Mouse (Mus musculus): ENCODE data around the gene Tinag. TPM values are rescaled to one million over a fixed set of nuclear protein-coding genes. Genes with fewer than 3 reads are reported as not detected.
"Not testable (repeated sequence)": the region's sequence is repeated elsewhere in the genome, so short reads cannot be mapped to it uniquely, and the experiment has no call there.

Gene Tinag
- polyA plus RNA-seq (2014; fragmentation: Nextera tagmentation; extraction: Ambion mirVana), result not detected in 2 replicates

GRCm38 (mm10) chr9:77045585-77045984 lies at the start of gene Tinag:
Tinag (minus strand) TSS chr9:77045794.
- Histone ChIP-seq H3K27me3 (ENCODE audit: control insufficient read depth, insufficient read depth, low read length) (no peaks in the 10 kb centered on the region), H3K9ac (replicated peaks; ENCODE audit: low read depth, low read length) (no peak within 1 kb of the TSS), H3K4me2 (ENCODE audit: low read depth, low read length) (no peak within 1 kb of the TSS), H3K4me1 (ENCODE audit: control insufficient read depth, insufficient read depth, low read length) (no peaks in the 10 kb centered on the region), H3K36me3 (ENCODE audit: control insufficient read depth, insufficient read depth, low read length) (no peaks in the 10 kb centered on the region), H3K9me3 (ENCODE audit: control insufficient read depth, low read length) (no peaks in the 10 kb centered on the region), H3K27ac (ENCODE audit: low read depth, low read length) (no peak within 1 kb of the TSS), H3K4me3 (ENCODE audit: low read depth, low read length) (no peak within 1 kb of the TSS)
- ATAC-seq (ENCODE audit: low read depth), result no peak
- 76% methylated on average over 2 of the region's 2 CpGs for WGBS

GRCm38 (mm10) chr9:77083221-77083620 lies 37.6 kb upstream of the Tinag start:
- H3K9ac ChIP-seq (replicated peaks; ENCODE audit: low read depth, low read length); H3K4me2 ChIP-seq (ENCODE audit: low read depth, low read length); H3K9me3 ChIP-seq (ENCODE audit: control insufficient read depth, low read length); H3K4me3 ChIP-seq (ENCODE audit: low read depth, low read length); H3K36me3 ChIP-seq (ENCODE audit: control insufficient read depth, insufficient read depth, low read length); H3K27me3 ChIP-seq (ENCODE audit: control insufficient read depth, insufficient read depth, low read length); ATAC-seq (ENCODE audit: low read depth); H3K4me1 ChIP-seq (ENCODE audit: control insufficient read depth, insufficient read depth, low read length); H3K27ac ChIP-seq (ENCODE audit: low read depth, low read length): not testable (repeated sequence)
- 90% methylated on average over 1 of the region's 1 CpGs for WGBS

- ATAC-seq (ENCODE audit: low read depth), result no peak
- 83% methylated on average over 2 of the region's 2 CpGs for WGBS
Measured at GRCm38 (mm10) chr9:77071676-77072075, 26.1 kb upstream of the Tinag start.

GRCm38 (mm10) chr9:77056611-77057010 lies 11.0 kb upstream of the Tinag start:
- no peaks in the 10 kb centered on the region for H3K36me3 ChIP-seq (ENCODE audit: control insufficient read depth, insufficient read depth, low read length)
- no peak overlapping the region for H3K4me2 ChIP-seq (ENCODE audit: low read depth, low read length)
- no peaks in the 10 kb centered on the region for H3K9me3 ChIP-seq (ENCODE audit: control insufficient read depth, low read length)
- H3K4me3 ChIP-seq (ENCODE audit: low read depth, low read length), result no peak overlapping the region
- H3K27me3 ChIP-seq (ENCODE audit: control insufficient read depth, insufficient read depth, low read length), result no peaks in the 10 kb centered on the region
- H3K27ac ChIP-seq (ENCODE audit: low read depth, low read length), result no peak overlapping the region
- ATAC-seq (ENCODE audit: low read depth), result no peak
- H3K9ac ChIP-seq (replicated peaks; ENCODE audit: low read depth, low read length), result no peak overlapping the region
- WGBS, result 83% methylated on average over 4 of the region's 4 CpGs
- no peaks in the 10 kb centered on the region for H3K4me1 ChIP-seq (ENCODE audit: control insufficient read depth, insufficient read depth, low read length)

More at GRCm38 (mm10) chr9:77071676-77072075, 26.1 kb upstream of the Tinag start:
- no peak overlapping the region for H3K9ac ChIP-seq (replicated peaks; ENCODE audit: low read depth, low read length)
- no peaks in the 10 kb centered on the region for H3K9me3 ChIP-seq (ENCODE audit: control insufficient read depth, low read length)
- H3K4me2 ChIP-seq (ENCODE audit: low read depth, low read length), result no peak overlapping the region
- H3K36me3 ChIP-seq (ENCODE audit: control insufficient read depth, insufficient read depth, low read length), result no peaks in the 10 kb centered on the region
- no peak overlapping the region for H3K4me3 ChIP-seq (ENCODE audit: low read depth, low read length)
- no peaks in the 10 kb centered on the region for H3K4me1 ChIP-seq (ENCODE audit: control insufficient read depth, insufficient read depth, low read length)
- H3K27ac ChIP-seq (ENCODE audit: low read depth, low read length), result no peak overlapping the region
- no peaks in the 10 kb centered on the region for H3K27me3 ChIP-seq (ENCODE audit: control insufficient read depth, insufficient read depth, low read length)

- no peaks in the 10 kb centered on the region for H3K9me3 ChIP-seq (ENCODE audit: control insufficient read depth, low read length)
- no peaks in the 10 kb centered on the region for H3K36me3 ChIP-seq (ENCODE audit: control insufficient read depth, insufficient read depth, low read length)
- ATAC-seq (ENCODE audit: low read depth), result peak; percentile 49
- 55% methylated on average over 9 of the region's 9 CpGs for WGBS
- no peak overlapping the region for H3K27ac ChIP-seq (ENCODE audit: low read depth, low read length)
- H3K4me1 ChIP-seq (ENCODE audit: control insufficient read depth, insufficient read depth, low read length), result no peaks in the 10 kb centered on the region
- no peak overlapping the region for H3K4me3 ChIP-seq (ENCODE audit: low read depth, low read length)
- no peaks in the 10 kb centered on the region for H3K27me3 ChIP-seq (ENCODE audit: control insufficient read depth, insufficient read depth, low read length)
- H3K4me2 ChIP-seq (ENCODE audit: low read depth, low read length), result no peak overlapping the region
- H3K9ac ChIP-seq (replicated peaks; ENCODE audit: low read depth, low read length), result no peak overlapping the region
Measured at GRCm38 (mm10) chr9:77054426-77055193, 9.0 kb upstream of the Tinag start.

GRCm38 (mm10) chr9:77051406-77051805 lies 5.8 kb upstream of the Tinag start:
- Histone ChIP-seq H3K27ac (ENCODE audit: low read depth, low read length) (no peak overlapping the region), H3K9me3 (ENCODE audit: control insufficient read depth, low read length) (no peaks in the 10 kb centered on the region), H3K9ac (replicated peaks; ENCODE audit: low read depth, low read length) (no peak overlapping the region), H3K4me2 (ENCODE audit: low read depth, low read length) (no peak overlapping the region), H3K4me3 (ENCODE audit: low read depth, low read length) (no peak overlapping the region), H3K27me3 (ENCODE audit: control insufficient read depth, insufficient read depth, low read length) (no peaks in the 10 kb centered on the region), H3K4me1 (ENCODE audit: control insufficient read depth, insufficient read depth, low read length) (no peaks in the 10 kb centered on the region), H3K36me3 (ENCODE audit: control insufficient read depth, insufficient read depth, low read length) (no peaks in the 10 kb centered on the region)
- no peak for ATAC-seq (ENCODE audit: low read depth)
- WGBS, result 77% methylated on average over 2 of the region's 2 CpGs

GRCm38 (mm10) chr9:77049669-77050068 lies 4.1 kb upstream of the Tinag start:
- Histone ChIP-seq H3K4me3 (ENCODE audit: low read depth, low read length) (no peak overlapping the region), H3K9me3 (ENCODE audit: control insufficient read depth, low read length) (no peaks in the 10 kb centered on the region), H3K9ac (replicated peaks; ENCODE audit: low read depth, low read length) (no peak overlapping the region), H3K4me1 (ENCODE audit: control insufficient read depth, insufficient read depth, low read length) (no peaks in the 10 kb centered on the region), H3K36me3 (ENCODE audit: control insufficient read depth, insufficient read depth, low read length) (no peaks in the 10 kb centered on the region), H3K4me2 (ENCODE audit: low read depth, low read length) (no peak overlapping the region), H3K27me3 (ENCODE audit: control insufficient read depth, insufficient read depth, low read length) (no peaks in the 10 kb centered on the region), H3K27ac (ENCODE audit: low read depth, low read length) (no peak overlapping the region)
- WGBS, result 88% methylated on average over 2 of the region's 2 CpGs
- no peak for ATAC-seq (ENCODE audit: low read depth)

GRCm38 (mm10) chr9:77046067-77046715 lies 597 bp upstream of the Tinag start:
- 87% methylated on average over 5 of the region's 5 CpGs for WGBS
- Histone ChIP-seq H3K27ac (ENCODE audit: low read depth, low read length) (no peak overlapping the region), H3K4me1 (ENCODE audit: control insufficient read depth, insufficient read depth, low read length) (no peaks in the 10 kb centered on the region), H3K9ac (replicated peaks; ENCODE audit: low read depth, low read length) (no peak overlapping the region), H3K4me2 (ENCODE audit: low read depth, low read length) (no peak overlapping the region), H3K4me3 (ENCODE audit: low read depth, low read length) (no peak overlapping the region), H3K36me3 (ENCODE audit: control insufficient read depth, insufficient read depth, low read length) (no peaks in the 10 kb centered on the region), H3K9me3 (ENCODE audit: control insufficient read depth, low read length) (no peaks in the 10 kb centered on the region), H3K27me3 (ENCODE audit: control insufficient read depth, insufficient read depth, low read length) (no peaks in the 10 kb centered on the region)
- ATAC-seq (ENCODE audit: low read depth), result no peak

GRCm38 (mm10) chr9:77035361-77035760 lies 10.2 kb downstream of the Tinag start:
- Histone ChIP-seq H3K4me1 (ENCODE audit: control insufficient read depth, insufficient read depth, low read length) (no peaks in the 10 kb centered on the region), H3K4me2 (ENCODE audit: low read depth, low read length) (no peak overlapping the region), H3K36me3 (ENCODE audit: control insufficient read depth, insufficient read depth, low read length) (no peaks in the 10 kb centered on the region), H3K4me3 (ENCODE audit: low read depth, low read length) (no peak overlapping the region), H3K27me3 (ENCODE audit: control insufficient read depth, insufficient read depth, low read length) (no peaks in the 10 kb centered on the region), H3K9me3 (ENCODE audit: control insufficient read depth, low read length) (no peaks in the 10 kb centered on the region), H3K9ac (replicated peaks; ENCODE audit: low read depth, low read length) (no peak overlapping the region), H3K27ac (ENCODE audit: low read depth, low read length) (no peak overlapping the region)
- 64% methylated on average over 2 of the region's 2 CpGs for WGBS
- no peak for ATAC-seq (ENCODE audit: low read depth)
